Mouse (Mus musculus): ENCODE measurements around the gene Nol11.

The Nol11 gene

DNA sequence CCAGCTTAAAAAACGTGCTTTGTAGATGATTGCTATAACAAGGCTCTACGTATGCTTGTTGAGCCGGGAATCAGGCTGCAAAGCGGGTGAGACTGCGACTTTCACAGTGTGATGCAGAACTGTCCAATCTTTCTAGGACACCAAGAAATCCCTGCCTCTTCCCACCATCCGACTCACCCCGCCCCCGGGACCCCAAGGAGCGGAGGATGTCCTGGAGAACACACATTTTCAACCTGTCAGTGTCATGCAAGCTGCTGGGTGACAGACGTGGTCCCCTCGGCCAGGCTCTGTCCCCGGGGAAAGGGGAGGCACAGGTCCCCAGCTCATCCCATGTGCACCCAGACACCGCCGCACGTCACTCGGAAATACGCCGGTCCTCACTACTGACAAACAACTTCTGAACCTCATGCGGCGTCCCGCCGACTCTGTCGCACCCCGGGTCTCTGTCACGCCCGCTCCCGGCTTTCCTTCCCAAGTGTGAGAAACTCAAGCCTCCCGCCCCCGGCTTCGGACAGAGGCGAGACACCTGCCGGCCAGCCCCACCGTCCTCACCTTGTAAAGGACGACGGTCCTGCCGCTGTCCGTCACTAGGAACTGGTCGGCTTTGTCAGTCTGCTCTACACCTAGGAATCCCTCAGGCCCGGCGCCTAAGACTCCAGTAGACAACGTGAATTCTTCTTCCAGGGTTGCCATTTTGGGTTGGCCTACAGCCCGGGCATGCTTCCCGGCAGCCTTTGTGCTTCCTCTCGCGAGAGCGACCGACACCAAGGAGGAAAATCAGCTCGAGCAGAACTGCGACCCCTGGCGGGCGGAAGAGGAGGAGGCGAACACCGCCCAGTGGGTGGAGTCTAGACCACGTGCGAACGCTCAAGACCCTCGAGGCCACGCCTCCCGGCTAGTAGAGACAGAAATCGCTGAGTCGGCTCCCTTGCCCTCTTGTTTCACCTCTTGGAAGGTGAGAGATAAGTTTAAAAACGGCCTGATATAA lies at the start of gene Nol11:
TSS of gene Nol11 (minus strand) at position 817 of the 988 bp plus-strand sequence.
- in situ Hi-C loops (cut with MboI, MseI) = loop anchor here (10.0 kb wide), 1 partner anchor 1136 kb away; no protein-coding TSS in a partner anchor

DNA sequence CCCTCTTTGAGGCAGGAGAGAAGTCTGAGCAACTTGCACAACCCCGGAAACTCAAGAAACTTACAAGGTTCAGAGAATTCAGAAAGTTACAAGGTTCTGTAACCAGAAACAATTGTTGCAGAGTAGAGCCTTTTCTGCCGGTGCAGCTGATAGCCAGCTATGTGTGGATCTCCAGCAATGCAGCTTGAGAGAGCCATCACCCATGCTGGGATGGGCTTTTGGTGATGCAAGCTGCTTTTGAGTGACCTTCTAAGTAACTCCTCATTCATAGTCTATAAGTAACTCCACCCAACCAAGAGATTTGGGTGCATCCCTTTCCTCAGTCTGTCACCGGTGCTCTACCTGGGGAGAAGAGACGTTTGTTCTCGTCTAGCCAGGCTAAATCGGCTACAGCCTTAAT lies 49.3 kb upstream of the Nol11 start:
- in situ Hi-C loops (cut with MboI, MseI) = no loop called here

- in situ Hi-C loops (cut with MboI, MseI) = no loop called here
Observed at GRCm38 (mm10) chr11:107237532-107237931, 48.4 kb upstream of the Nol11 start.

DNA sequence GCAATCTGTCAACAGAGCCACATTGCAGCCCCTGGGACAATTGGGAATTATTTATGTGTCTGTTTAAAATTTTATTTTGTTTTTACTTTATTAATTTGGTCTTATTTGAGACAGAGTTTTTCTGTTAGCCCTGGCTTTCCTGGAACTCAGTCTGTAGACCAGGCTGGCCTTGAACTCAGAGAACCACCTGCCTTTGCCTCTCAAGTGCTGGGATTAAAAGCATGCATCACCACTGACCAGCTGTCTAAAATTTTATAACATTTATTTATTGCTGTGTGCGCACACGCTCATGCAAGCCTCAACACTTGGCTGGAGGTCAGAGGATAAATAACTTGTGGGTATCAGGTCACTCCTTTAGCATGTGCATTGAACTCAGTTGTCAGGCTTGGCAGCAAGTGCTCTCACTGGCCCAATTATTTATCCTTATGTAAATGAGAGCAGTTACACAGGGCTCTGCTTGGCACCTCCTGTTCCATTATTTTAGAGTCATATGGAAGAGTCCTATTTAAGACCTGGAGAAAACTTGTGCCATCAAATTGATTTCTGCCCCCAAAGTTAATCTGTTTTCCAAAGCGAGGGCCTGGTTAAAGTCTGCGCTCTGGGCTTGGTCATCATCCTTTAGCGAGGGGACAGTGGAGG lies 44.2 kb upstream of the Nol11 start:
- in situ Hi-C loops (cut with MboI, MseI) = no loop called here

DNA sequence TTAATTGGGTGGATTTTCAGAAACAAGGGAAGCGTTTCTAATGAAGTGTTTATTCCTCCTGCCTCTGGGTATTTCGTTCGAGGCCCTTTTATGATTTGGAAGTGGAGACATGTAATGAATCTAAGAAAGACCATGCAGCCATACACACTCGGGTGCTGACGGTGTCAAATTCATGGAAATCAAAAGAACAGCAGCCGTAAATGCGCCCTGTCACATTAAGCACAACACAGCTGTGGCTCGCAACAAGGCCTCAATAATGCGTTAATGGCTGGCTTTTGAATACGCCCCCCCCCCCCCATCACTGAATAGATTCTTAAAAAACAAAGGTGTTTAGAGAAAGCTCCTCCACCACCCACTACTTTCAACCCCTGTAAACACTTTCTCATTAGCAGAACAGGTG lies 40.9 kb upstream of the Nol11 start:
- in situ Hi-C loops (cut with MboI, MseI) = no loop called here

DNA sequence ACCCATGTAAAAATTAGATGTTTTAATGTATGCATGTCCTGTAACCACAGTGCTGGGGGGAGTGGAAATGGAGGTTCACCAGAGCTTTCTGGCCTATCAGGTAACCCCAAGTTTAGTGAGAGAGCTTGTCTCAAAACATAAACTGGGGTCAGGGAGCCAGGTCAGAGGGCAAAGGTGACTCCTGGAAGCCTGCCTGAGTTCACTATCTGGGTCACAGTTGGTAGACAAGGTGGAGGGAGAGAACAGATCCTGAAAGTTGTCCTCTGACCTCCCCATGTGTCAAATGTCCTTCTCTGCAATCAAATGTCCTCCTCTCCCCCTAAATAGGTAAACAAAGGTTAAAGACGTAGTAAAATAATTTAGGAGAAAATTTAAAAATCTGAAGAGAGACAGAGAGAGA lies 37.2 kb upstream of the Nol11 start:
- in situ Hi-C loops (cut with MboI, MseI) = no loop called here

- in situ Hi-C loops (cut with MboI, MseI) = no loop called here
Observed at GRCm38 (mm10) chr11:107226013-107226412, 36.8 kb upstream of the Nol11 start.

GRCm38 (mm10) chr11:107225301-107225700 lies 36.1 kb upstream of the Nol11 start:
- in situ Hi-C loops (cut with MboI, MseI) = no loop called here

- in situ Hi-C loops (cut with MboI, MseI) = no loop called here
Observed at GRCm38 (mm10) chr11:107223667-107224214, 34.6 kb upstream of the Nol11 start.

GRCm38 (mm10) chr11:107223169-107223561 lies 34.0 kb upstream of the Nol11 start:
- in situ Hi-C loops (cut with MboI, MseI) = no loop called here

DNA sequence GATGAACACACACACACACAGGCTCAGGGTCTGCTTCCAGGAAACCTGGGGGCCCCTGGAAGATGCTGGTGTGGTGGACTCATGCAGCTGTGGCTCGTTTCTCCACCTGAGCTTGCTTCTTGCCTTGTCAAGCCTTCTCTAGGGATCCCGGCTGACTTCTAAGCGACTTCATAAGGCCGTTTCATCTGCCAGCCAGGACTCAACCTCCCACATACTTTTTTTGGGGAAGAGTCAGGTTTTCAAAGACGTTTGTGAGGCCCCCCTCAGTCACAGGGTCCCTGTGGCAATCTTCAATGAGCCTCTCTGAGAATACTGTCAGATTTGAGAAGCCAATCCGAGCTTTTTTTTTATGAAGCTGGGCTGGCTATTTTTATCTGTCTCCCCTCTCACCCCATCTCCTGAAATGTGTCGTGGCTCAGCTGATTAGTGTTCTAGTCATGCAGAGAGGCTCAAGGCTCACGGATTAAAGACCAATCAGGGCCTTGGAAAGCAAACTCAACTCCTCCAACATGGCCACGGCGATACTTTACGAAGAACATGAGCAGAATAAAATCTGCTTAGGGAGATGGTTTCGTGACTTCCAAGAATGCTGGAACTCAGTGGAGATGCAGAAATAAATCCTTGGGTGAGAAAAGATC lies 33.5 kb upstream of the Nol11 start:
- in situ Hi-C loops (cut with MboI, MseI) = no loop called here

DNA sequence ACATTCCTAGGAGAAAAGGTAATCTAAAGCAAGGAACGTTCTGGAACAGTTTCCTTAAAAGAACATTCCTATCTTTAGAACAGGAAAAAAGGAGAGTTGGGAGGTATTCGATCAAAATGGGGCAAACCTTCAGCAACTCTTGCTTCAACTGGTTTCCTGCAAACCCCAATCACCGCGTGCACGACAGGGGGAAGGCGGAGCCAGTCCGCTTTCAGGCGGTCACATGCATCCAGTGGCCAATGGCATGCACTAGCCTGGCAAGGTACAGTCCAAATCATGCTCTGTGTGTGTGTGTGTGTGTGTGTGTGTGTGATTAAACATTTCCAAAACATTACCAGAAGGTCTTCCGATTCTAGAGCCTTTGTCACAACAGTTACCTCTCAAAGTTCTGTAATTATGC lies 25.9 kb upstream of the Nol11 start:
- in situ Hi-C loops (cut with MboI, MseI) = no loop called here

- in situ Hi-C loops (cut with MboI, MseI) = loop anchor here (5.0 kb wide), 1 partner anchor 264 kb away; the partner anchor contains the start of gene Psmd12
Observed at GRCm38 (mm10) chr11:107213745-107214144, 24.6 kb upstream of the Nol11 start.

GRCm38 (mm10) chr11:107209818-107210217 lies 20.6 kb upstream of the Nol11 start:
- in situ Hi-C loops (cut with MboI, MseI) = loop anchor here (5.0 kb wide), 1 partner anchor 267 kb away; the partner anchor contains the start of gene Psmd12

- in situ Hi-C loops (cut with MboI, MseI) = no loop called here
Observed at GRCm38 (mm10) chr11:107201773-107202172, 12.6 kb upstream of the Nol11 start.

GRCm38 (mm10) chr11:107199281-107199680 lies 10.1 kb upstream of the Nol11 start:
- in situ Hi-C loops (cut with MboI, MseI) = no loop called here

DNA sequence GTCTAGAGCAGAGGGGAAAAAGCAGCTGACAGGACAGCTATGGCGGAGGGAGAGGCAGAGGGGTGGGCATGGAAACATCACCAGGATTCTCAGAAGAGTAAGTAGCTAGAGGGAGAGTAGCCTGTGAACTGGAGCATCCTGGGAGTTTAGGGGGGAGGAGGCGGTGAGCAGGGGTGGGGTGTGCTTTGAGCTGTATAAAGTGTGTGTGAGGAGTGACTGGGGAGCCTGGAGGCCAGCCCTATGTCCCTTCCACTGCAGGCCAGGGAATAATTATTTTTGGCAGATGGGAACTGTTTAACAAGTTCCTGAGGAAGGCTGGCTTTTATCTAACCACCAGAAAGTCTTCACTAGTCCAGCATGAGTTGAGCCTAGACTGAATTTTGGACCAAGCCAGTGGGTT lies 6.2 kb upstream of the Nol11 start:
- in situ Hi-C loops (cut with MboI, MseI) = no loop called here

DNA sequence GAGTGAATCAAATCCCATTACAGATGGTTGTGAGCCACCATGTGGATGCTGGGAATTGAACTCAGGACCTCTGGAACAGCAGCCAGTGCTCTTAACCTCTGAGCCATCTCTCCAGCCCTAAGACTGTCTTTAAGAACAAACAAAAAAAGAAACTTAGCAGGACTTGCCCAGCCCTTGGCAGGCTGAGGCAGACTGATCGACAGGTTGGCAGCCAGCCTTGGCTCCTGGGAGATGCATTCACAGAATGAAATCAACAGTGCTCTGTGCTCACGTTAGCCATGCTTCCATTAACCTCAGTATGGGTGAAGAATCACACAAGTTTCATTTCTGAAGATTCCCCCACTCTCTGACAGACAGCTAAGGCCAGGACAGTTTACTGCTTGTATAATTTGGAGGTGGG lies 1.2 kb upstream of the Nol11 start:
- in situ Hi-C loops (cut with MboI, MseI) = no loop called here

DNA sequence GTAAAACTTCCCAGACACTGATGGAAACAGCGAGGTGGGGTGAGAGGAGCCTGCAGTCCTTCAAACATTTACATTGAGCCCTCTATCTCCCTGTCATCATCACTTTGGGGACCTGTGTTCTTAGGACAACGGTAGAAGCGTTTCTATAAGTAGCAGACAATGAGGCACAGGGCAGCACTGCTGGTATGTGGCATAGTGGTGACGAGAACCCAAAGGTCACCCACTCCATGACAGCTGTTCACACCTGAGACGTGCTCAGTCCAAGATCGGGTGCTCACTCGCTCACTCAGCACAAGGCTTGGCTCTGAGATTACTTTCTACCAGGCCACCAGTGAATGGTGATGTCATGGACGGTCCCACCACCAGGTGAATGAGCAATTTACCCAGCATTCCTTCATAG lies 5.4 kb downstream of the Nol11 start:
- in situ Hi-C loops (cut with MboI, MseI) = loop anchor here (10.0 kb wide), 1 partner anchor 1141 kb away; no protein-coding TSS in a partner anchor

- in situ Hi-C loops (cut with MboI, MseI) = no loop called here
Observed at GRCm38 (mm10) chr11:107161215-107161614, 28.0 kb downstream of the Nol11 start.

DNA sequence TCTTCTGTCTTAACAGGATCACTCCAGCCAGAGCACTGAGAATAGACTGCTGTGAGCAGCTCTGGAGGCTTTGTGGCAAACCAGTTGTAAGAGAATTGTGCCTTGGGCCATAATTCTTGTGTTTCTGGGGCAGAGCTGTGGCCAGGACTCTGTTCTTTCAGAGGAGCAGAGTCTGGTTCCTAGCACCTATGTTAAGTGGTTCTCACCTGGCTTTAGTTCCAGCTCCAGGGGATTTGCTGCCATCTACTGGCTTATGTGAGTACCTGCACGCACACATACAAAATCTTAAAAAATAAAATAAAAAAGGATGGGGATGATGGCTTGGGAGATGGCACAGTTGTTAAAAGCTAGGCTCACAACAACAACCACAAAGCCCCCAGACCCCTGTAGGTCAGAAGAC lies 30.1 kb downstream of the Nol11 start:
- in situ Hi-C loops (cut with MboI, MseI) = no loop called here

Measured in T-helper 2 cell (primary cell).